7 mouse cellular contexts compared by ENCODE assay signal in genomic region chr6:40393213-40393612, GRCm38 (mm10). TPM values are rescaled to one million over a fixed set of nuclear protein-coding genes. Genes with fewer than 3 reads are reported as not detected.
DNase-seq lines count a peak whose midpoint lies in the region; ATAC-seq and TF ChIP-seq lines count a peak whose summit lies in the region.

No protein-coding gene starts in this region.

- DNase-seq in ZHBTc4 (ENCODE audit: low read depth, low spot score): peak; percentile 79
- DNase-seq in cerebellum, adult 9-11 months: peak; percentile 83
- peak; percentile 81 to 89 for DNase-seq in frontal cortex, postnatal 10 days (ENCODE audit: low spot score in 2 of 2)
- peak; percentile 10 for DNase-seq in hindlimb bud, embryonic 11.5 days (ENCODE audit: extremely low spot score, low read depth, low spot score)
- peak; percentile 84 to 88 for DNase-seq in left cerebral cortex, adult 2 months (ENCODE audit: extremely low spot score in 1 of 2, low spot score in 2 of 2)
- DNase-seq in skeletal muscle tissue, adult 2 months (ENCODE audit: low read depth, low spot score): peak; percentile 4

- intact Hi-C loops in left cerebral cortex, adult 2 months (cut with DNase I): loop anchor here (2.0 to 5.0 kb wide), 2 partner anchors 156 to 522 kb away; no protein-coding TSS in a partner anchor

- no peak overlapping the region for H3K4me3 ChIP-seq in left cerebral cortex, adult 2 months

- no peak overlapping the region; the same call in 1 of the 2 replicates for H3K27ac ChIP-seq in left cerebral cortex, adult 2 months

- peak; percentile 93 for ATAC-seq in megakaryocyte-erythroid progenitor cell, adult 5-6 weeks (replicated peaks; ENCODE audit: low FRiP score, low TSS enrichment, poor library complexity, severe bottlenecking)

- peak; percentile 88 for TF ChIP-seq CTCF in left cerebral cortex, adult 2 months (IDR thresholded peaks at IDR 0.05)

RNA-seq across cellular contexts. Expression of gene E330009J07Rik, which starts 42.7 kb away (rescaled TPM):
- 10 to 100 TPM; 57.2 to 65.2 TPM for total RNA-seq in left cerebral cortex, adult 2 months (2021)
- 3.5 and 7.1 TPM in 2 replicates for total RNA-seq in megakaryocyte-erythroid progenitor cell, adult 5-6 weeks (2014; fragmentation: Nextera tagmentation)
- total RNA-seq in megakaryocyte-erythroid progenitor cell, adult 5-6 weeks (2017): 1.9 and 4.5 TPM in 2 replicates

RNA-seq across cellular contexts. Expression of gene Wee2, which starts 45.7 kb away (rescaled TPM):
- total RNA-seq in left cerebral cortex, adult 2 months (2021): under 1 TPM in 1 of 2 experiments, not detected in 1; 0.41 TPM
- not detected in 2 replicates for total RNA-seq in megakaryocyte-erythroid progenitor cell, adult 5-6 weeks (2014; fragmentation: Nextera tagmentation)
- not detected in 2 replicates for total RNA-seq in megakaryocyte-erythroid progenitor cell, adult 5-6 weeks (2017)

Comparison
In these comparisons a context has a peak if more than half of its experiments do, and no peak if none do; other contexts are left out.
1. DNase-seq: peak in every context shown above with its lines; median percentile 86 in left cerebral cortex, adult 2 months; 85 in frontal cortex, postnatal 10 days; 83 in cerebellum, adult 9-11 months; 79 in ZHBTc4; 10 in hindlimb bud, embryonic 11.5 days; 4 in skeletal muscle tissue, adult 2 months.
2. RNA of gene E330009J07Rik, which starts 42.7 kb away (total RNA-seq): 57.2 to 65.2 TPM in left cerebral cortex, adult 2 months; 1.9 to 7.1 TPM in megakaryocyte-erythroid progenitor cell, adult 5-6 weeks; every median in the first group is over 4 times any median in the second.